Mouse (Mus musculus) cortical plate, adult 2 months (tissue): ENCODE measurements around the gene Fads3.

ENCODE experiments used
- CTCF ChIP-seq: fragments of 200-500 bp; IDR thresholded peaks from 2 replicates; pipeline ENCODE4 v1.5.1; 2011; ENCODE audit warnings: mild to moderate bottlenecking, control low read depth, low read length; ENCODE audit not compliant: insufficient read depth; ENCODE audit errors: extremely low read depth
- POLR2A ChIP-seq: fragments of 200-500 bp; IDR thresholded peaks from 2 replicates; pipeline ENCODE4 v1.6.1; 2011; ENCODE audit warnings: mild to moderate bottlenecking, low read length, control low read depth; ENCODE audit not compliant: insufficient read depth; ENCODE audit errors: extremely low read depth

DNA sequence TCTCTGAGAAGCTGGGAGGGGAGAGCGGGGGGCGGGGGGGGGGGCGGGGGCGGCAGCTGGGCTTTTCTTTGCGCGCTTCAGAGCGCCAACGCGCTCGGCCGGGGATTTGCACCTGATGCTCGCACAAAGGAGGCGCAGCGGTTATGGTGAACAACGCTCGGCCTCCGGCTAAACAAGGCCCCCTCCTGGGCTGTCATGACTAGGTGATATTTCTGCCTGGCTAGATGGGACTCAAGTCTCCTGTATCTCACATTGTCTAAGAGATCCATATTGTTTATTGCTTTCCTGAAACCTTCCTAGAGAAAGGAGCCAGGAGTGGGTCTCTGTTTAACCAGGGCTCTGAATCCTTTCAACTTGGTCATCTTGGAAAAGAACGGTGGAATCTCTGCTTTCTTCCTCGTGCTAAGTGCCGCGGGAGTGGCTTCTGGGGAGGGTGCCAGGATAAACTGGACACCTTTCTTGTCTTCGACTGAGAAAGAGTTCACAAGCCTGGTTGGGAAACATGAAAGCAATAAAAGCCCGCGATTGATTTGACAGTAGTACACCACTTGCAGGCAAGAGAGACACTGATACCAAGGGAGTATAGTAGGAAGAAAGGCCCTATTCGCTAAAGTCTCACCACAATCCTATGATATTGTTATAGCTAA is 60.8 kb downstream of the Fads3 start:
- TF ChIP-seq POLR2A (no peak), CTCF (no peak)
